Mouse (Mus musculus) liver, adult 2 months (tissue): ENCODE data around the gene Sfxn2. TPM values are rescaled to one million over a fixed set of nuclear protein-coding genes. Genes with fewer than 3 reads are reported as not detected.
A peak's percentile ranks its signal among the peaks of the same experiment; 100 is the strongest.

Experiments
- DNase-seq: peaks from one replicate; pipeline ENCODE4 v3.0.0-alpha.2; 2011; ENCODE audit warnings: low read depth, low spot score; ENCODE audit errors: extremely low read depth
- H3K27ac ChIP-seq: fragments of 200-500 bp; replicated peaks from 2 replicates; pipeline ENCODE4 v1.5.1; 2012; ENCODE audit warnings: low read depth, mild to moderate bottlenecking, control low read depth, inconsistent platforms, low read length; ENCODE audit not compliant: insufficient read depth
- H3K27me3 ChIP-seq: fragments of 200-500 bp; 2 replicates; pipeline ENCODE4 v1.6.1; 2012; ENCODE audit warnings: mild to moderate bottlenecking, moderate library complexity, low read length, inconsistent platforms; ENCODE audit not compliant: control insufficient read depth, insufficient read depth
- H3K36me3 ChIP-seq: fragments of 200-500 bp; 2 replicates; pipeline ENCODE4 v1.6.1; 2012; ENCODE audit warnings: low read length, inconsistent platforms; ENCODE audit not compliant: control insufficient read depth, insufficient read depth
- H3K4me1 ChIP-seq: fragments of 200-500 bp; 2 replicates; pipeline ENCODE4 v1.6.1; 2011; ENCODE audit warnings: low read length; ENCODE audit not compliant: control insufficient read depth, insufficient read depth
- H3K4me3 ChIP-seq: fragments of 200-500 bp; 2 replicates; pipeline ENCODE4 v1.5.1; 2011; ENCODE audit warnings: low read depth, mild to moderate bottlenecking, control low read depth, low read length, moderate library complexity; ENCODE audit not compliant: insufficient read depth
- H3K79me2 ChIP-seq: fragments of 200-500 bp; 2 replicates; pipeline ENCODE4 v1.6.1; 2012; ENCODE audit warnings: inconsistent platforms, mild to moderate bottlenecking, low read length, moderate library complexity; ENCODE audit not compliant: control insufficient read depth, insufficient read depth
- H3K9ac ChIP-seq: fragments of 200-500 bp; 2 replicates; pipeline ENCODE4 v1.6.1; 2012; ENCODE audit warnings: low read depth, mild to moderate bottlenecking, control low read depth, inconsistent platforms, low read length
- CTCF ChIP-seq: fragments of 200-500 bp; IDR thresholded peaks from 2 replicates; pipeline ENCODE4 v1.5.1; 2011; ENCODE audit warnings: low read depth, low read length, control low read depth
- POLR2A ChIP-seq: fragments of 200-500 bp; IDR thresholded peaks from 2 replicates; pipeline ENCODE4 v1.6.1; 2011; ENCODE audit warnings: low read length, control low read depth; ENCODE audit not compliant: insufficient read depth; ENCODE audit errors: extremely low read depth
- WGBS: fragments of 180-500 bp; shearing (Covaris S2); methylation state at CpG from one replicate; pipeline ENCODE4 v1.1.7; 2018; 5-methylcytosine and 5-hydroxymethylcytosine counted together
- polyA plus RNA-seq: library from polyadenylated mRNA; depleted of rRNA; stranded (reverse); fragments of >200 nt; gene quantifications from 2 replicates; pipeline ENCODE4 v1.2.3, GENCODE M21; 2012; rRNA removed
- total RNA-seq: library from RNA; depleted of rRNA; stranded (reverse); fragments of >200 nt; gene quantifications from 2 replicates; pipeline ENCODE4 v1.2.3, GENCODE M21; 2014; rRNA removed

Gene Sfxn2
- total RNA-seq (33.8 and 34.6 TPM in 2 replicates), polyA plus RNA-seq (13.9 and 15.1 TPM in 2 replicates)

GRCm38 (mm10) chr19:46572951-46573937, at the start of gene Sfxn2, which contains the start of gene Arl3:
Gene Sfxn2 (plus strand): TSS chr19:46573365.
Gene Arl3 (minus strand): TSS chr19:46573198.
- TF ChIP-seq POLR2A (peak; percentile 97), CTCF (peak; percentile 34; the same call in 1 of the 2 replicates)
- WGBS = 1% methylated on average over 64 of the region's 67 CpGs

DNA sequence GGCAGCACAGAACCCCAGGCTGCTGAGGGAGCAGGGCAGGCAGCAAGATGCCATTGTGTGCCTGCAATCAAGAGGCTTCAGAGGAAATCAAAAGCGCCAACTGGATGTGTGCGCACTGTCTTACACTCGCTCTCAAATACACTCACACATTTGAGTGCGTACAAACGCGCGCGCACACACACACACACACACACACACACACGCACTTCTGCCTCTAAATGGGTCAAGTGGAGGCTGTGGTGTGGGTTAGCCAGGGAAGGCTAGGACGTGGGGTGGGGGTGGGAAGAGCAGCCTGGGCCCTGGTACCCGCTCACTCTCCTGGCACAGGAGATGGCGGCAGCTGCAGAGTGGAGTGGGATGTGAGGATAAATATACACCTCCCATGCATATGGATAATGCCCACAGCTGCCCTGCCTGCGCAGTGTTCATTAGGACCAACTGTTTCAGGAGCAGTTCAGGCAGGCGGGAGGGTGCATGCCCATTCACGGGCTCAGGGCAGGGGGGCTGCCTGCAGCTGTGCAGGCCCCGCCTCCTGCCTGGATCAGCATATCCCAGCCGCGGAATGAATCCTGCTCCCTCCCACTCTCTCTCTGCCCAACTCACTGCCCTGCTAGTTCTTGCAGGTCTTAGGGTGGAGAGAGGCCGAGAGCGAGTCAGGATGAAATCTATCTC, 49.5 kb upstream of the Sfxn2 start:
- no peaks in the 10 kb centered on the region for H3K36me3 ChIP-seq
- no peak overlapping the region for H3K9ac ChIP-seq
- no peak for DNase-seq
- no peak for TF ChIP-seq POLR2A
- TF ChIP-seq CTCF = no peak
- H3K27ac ChIP-seq = 0 out of 2 replicates have a peak overlapping the region, but pooled peaks have one; percentile 12
- H3K4me3 ChIP-seq = no peak overlapping the region
- WGBS = 26% methylated on average over 20 of the region's 20 CpGs
- H3K4me1 ChIP-seq = peaks cover 8% of the 10 kb centered on the region
- no peaks in the 10 kb centered on the region for H3K79me2 ChIP-seq
- H3K27me3 ChIP-seq = no peaks in the 10 kb centered on the region

More at GRCm38 (mm10) chr19:46572951-46573937, at the start of gene Sfxn2, which contains the start of gene Arl3:
- peak within 1 kb of the TSS; percentile 71 for H3K27ac ChIP-seq
- DNase-seq = peak; percentile 92
- H3K27me3 ChIP-seq = no peaks in the 10 kb centered on the region
- peak within 1 kb of the TSS; percentile 80 for H3K4me3 ChIP-seq
- no peaks in the 10 kb centered on the region for H3K36me3 ChIP-seq
- H3K9ac ChIP-seq = peak within 1 kb of the TSS; percentile 76
- peaks cover 10% of the 10 kb centered on the region for H3K4me1 ChIP-seq
- peaks cover 14% of the 10 kb centered on the region; the same call in 1 of the 2 replicates for H3K79me2 ChIP-seq

GRCm38 (mm10) chr19:46524152-46524544, 49.0 kb upstream of the Sfxn2 start:
- Histone ChIP-seq H3K27ac (no peak overlapping the region), H3K79me2 (no peaks in the 10 kb centered on the region), H3K36me3 (no peaks in the 10 kb centered on the region), H3K9ac (no peak overlapping the region), H3K4me1 (peaks cover 10% of the 10 kb centered on the region), H3K27me3 (no peaks in the 10 kb centered on the region), H3K4me3 (no peak overlapping the region)
- 27% methylated on average over 6 of the region's 6 CpGs for WGBS
- TF ChIP-seq CTCF = no peak
- TF ChIP-seq POLR2A = no peak
- DNase-seq = no peak

DNA sequence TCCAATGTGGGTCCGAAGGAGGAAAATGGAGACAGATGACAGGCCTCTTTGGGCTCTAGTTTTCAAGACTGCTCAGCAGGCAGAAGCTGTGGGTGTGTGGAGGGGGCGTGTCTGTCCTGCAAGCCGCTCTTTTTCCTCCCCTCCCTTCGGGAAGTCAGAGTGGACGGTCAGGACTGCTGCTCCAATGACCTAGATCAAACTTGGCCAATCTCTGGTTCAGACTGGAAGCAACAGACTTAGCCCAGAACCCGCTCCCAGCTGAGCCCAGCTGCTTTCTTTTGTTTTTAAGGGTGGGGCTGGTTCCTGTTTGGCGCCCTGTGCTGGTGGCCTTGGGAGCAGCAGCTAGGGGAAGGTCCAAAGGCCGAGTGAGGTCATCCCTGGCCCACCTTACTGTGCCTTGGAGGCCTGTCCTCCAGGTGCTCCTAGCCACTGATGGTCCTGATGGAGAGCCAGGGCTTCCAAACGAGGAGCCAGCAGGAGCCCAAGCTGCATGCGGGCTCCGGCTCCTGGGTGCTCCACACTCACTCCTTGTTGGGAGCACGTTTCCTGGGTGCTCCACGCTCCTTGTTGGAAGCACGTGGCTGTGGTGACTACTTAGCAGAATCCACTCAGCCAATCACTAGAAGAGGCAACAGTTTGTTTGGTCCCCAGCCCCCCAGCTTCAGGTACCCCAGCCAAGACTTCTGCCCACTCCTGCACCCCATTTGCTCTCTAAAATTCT, 48.4 kb upstream of the Sfxn2 start:
- H3K79me2 ChIP-seq = no peaks in the 10 kb centered on the region
- no peak overlapping the region for H3K27ac ChIP-seq
- 25% methylated on average over 14 of the region's 14 CpGs for WGBS
- TF ChIP-seq CTCF = no peak; the same call in 1 of the 2 replicates
- no peak for TF ChIP-seq POLR2A
- H3K4me3 ChIP-seq = no peak overlapping the region
- H3K27me3 ChIP-seq = no peaks in the 10 kb centered on the region
- H3K36me3 ChIP-seq = no peaks in the 10 kb centered on the region
- peaks cover 10% of the 10 kb centered on the region for H3K4me1 ChIP-seq
- peak; percentile 61 for DNase-seq
- no peak overlapping the region; the same call in 1 of the 2 replicates for H3K9ac ChIP-seq
